Mouse (Mus musculus) spleen, adult 2 months (tissue): ENCODE results near the gene Rpgrip1l.

Experiments used
- CTCF ChIP-seq: fragments of 200-500 bp; IDR thresholded peaks from 2 replicates; pipeline ENCODE4 v1.5.1; 2011; ENCODE audit warnings: mild to moderate bottlenecking, inconsistent platforms; ENCODE audit not compliant: insufficient read depth, insufficient read length, insufficient replicate concordance; ENCODE audit errors: extremely low read depth
- POLR2A ChIP-seq: fragments of 200-500 bp; IDR thresholded peaks from 2 replicates; pipeline ENCODE4 v1.6.1; 2011; ENCODE audit warnings: low read depth, low read length, inconsistent platforms

- no peak for TF ChIP-seq POLR2A
- TF ChIP-seq CTCF = no peak
These were observed 40.0 kb upstream of the Rpgrip1l start for GRCm38 (mm10) chr8:91353062-91353461.
